Mouse (Mus musculus) liver, embryonic 14.5 days (tissue): ENCODE data around the gene Ssu2.

ENCODE experiments used
- CTCF ChIP-seq: IDR thresholded peaks from 2 replicates; pipeline ENCODE4 v1.5.1; 2016; ENCODE audit warnings: antibody characterized with exemption, low read depth, control low read depth
- EP300 ChIP-seq: IDR thresholded peaks from 2 replicates; pipeline ENCODE4 v1.6.1; 2016; ENCODE audit warnings: antibody characterized with exemption, low read depth

GRCm38 (mm10) chr6:112331223-112331598, 56.6 kb downstream of the Ssu2 start:
- TF ChIP-seq CTCF (no peak), EP300 (no peak)
